In the genomic region with DNA sequence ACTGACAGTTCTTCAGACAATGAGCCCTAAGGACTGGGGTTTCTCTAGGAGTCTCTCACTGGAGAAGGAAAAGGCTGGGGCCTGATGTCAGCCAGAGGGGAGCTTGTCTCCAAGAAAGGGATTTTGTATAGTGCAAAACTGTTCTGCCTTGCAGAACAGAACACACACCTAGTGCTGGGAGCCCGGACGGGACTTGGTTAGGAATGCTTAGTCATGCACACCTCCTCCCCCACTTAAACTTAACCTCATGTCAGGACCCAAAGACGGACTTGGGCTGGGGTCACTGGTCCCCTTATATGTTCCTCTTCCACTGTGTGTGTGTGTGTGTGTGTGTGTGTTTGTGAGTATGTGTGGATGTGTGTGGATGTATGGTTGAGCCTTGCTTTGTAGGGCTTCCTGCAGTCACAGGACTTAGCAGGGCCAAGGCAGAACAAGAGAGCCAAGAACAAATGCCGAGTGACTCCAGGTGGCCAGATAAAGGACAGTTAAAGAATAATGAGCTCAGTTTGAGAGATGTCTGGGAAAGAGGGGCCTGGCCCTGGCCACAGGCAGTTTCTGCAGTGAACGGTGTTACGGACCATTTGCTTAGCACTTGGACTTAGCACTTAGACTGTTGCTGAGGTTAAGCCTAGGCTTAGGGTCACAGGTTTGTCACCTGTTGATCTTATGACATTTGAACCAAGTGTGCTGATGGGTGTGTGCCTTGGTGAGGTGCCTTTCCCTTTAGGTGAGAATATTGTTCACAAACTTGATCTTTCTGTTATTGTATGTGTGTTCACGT, we compare ENCODE assay signal across 19 mouse cellular contexts. TPM values are rescaled to one million over a fixed set of nuclear protein-coding genes. Genes with fewer than 3 reads are reported as not detected.
DNase-seq lines count a peak whose midpoint lies in the region; ATAC-seq and TF ChIP-seq lines count a peak whose summit lies in the region.
"Had no signal": no experiment of that assay in that cellular context is flagged by ENCODE, and none has a peak within 500 bp of the region (broad histone marks: within the 10 kb centered on the region; RNA-seq: fewer than 3 reads in every experiment).

No protein-coding gene starts in this region.

- 33% methylated on average over 7 of the region's 7 CpGs for WGBS in kidney, embryonic 15.5 days
- 69% methylated on average over 7 of the region's 7 CpGs for WGBS in hindbrain, embryonic 10.5 days
- WGBS in liver, embryonic 11.5 days: 50% methylated on average over 7 of the region's 7 CpGs

- H3K27ac ChIP-seq in gastrocnemius, adult 2 months: peak overlapping the region; percentile 50; the same call in 1 of the 2 replicates
- H3K27ac ChIP-seq in kidney, embryonic 15.5 days: no peak overlapping the region
- H3K27ac ChIP-seq in hindbrain, embryonic 10.5 days: no peak overlapping the region
- H3K27ac ChIP-seq in liver, embryonic 11.5 days (ENCODE audit: low read depth, low read length): no peak overlapping the region
- H3K27ac ChIP-seq: embryonic facial prominence, embryonic 13.5 days; left cerebral cortex, adult 2 months; limb, embryonic 13.5 days; neural tube, embryonic 12.5 days had no signal

- H3K36me3 ChIP-seq in kidney, embryonic 15.5 days: no peaks in the 10 kb centered on the region
- no peaks in the 10 kb centered on the region for H3K36me3 ChIP-seq in hindbrain, embryonic 10.5 days
- H3K36me3 ChIP-seq in liver, embryonic 11.5 days (ENCODE audit: control insufficient read depth, insufficient read depth, low read length): no peaks in the 10 kb centered on the region
- H3K36me3 ChIP-seq: embryonic facial prominence, embryonic 13.5 days; heart, embryonic 12.5 days; limb, embryonic 13.5 days; neural tube, embryonic 12.5 days had no signal

- H3K27me3 ChIP-seq in kidney, embryonic 15.5 days: no peaks in the 10 kb centered on the region
- H3K27me3 ChIP-seq in hindbrain, embryonic 10.5 days (ENCODE audit: insufficient read depth, poor library complexity, severe bottlenecking): no peaks in the 10 kb centered on the region
- no peaks in the 10 kb centered on the region for H3K27me3 ChIP-seq in liver, embryonic 11.5 days (replicated peaks; ENCODE audit: control insufficient read depth, insufficient read depth, low read length)
- H3K27me3 ChIP-seq: embryonic facial prominence, embryonic 13.5 days; heart, embryonic 12.5 days; limb, embryonic 13.5 days; neural tube, embryonic 12.5 days had no signal

- no peak overlapping the region for H3K4me3 ChIP-seq in gastrocnemius, adult 2 months
- H3K4me3 ChIP-seq in kidney, embryonic 15.5 days (replicated peaks): no peak overlapping the region
- no peak overlapping the region for H3K4me3 ChIP-seq in hindbrain, embryonic 10.5 days
- H3K4me3 ChIP-seq in liver, embryonic 11.5 days (ENCODE audit: low read depth, low read length): no peak overlapping the region
- H3K4me3 ChIP-seq: embryonic facial prominence, embryonic 13.5 days; heart, embryonic 12.5 days; left cerebral cortex, adult 2 months; limb, embryonic 13.5 days; neural tube, embryonic 12.5 days had no signal

- intact Hi-C loops in gastrocnemius, adult 2 months (cut with DNase I): loop anchor here (2.0 to 5.0 kb wide), 2 partner anchors 14 to 48 kb away; no protein-coding TSS in a partner anchor

- no peaks in the 10 kb centered on the region for H3K9me3 ChIP-seq in kidney, embryonic 15.5 days (replicated peaks)
- H3K9me3 ChIP-seq in hindbrain, embryonic 10.5 days: no peaks in the 10 kb centered on the region
- no peaks in the 10 kb centered on the region for H3K9me3 ChIP-seq in liver, embryonic 11.5 days (ENCODE audit: control insufficient read depth, low read length)
- H3K9me3 ChIP-seq: embryonic facial prominence, embryonic 13.5 days; heart, embryonic 12.5 days; limb, embryonic 13.5 days; neural tube, embryonic 12.5 days had no signal

- ATAC-seq in hematopoietic stem cell, adult 5-6 weeks (replicated peaks in 1 of 2; ENCODE audit: insufficient read depth in 1 of 2, low FRiP score in 2 of 2, low TSS enrichment in 1 of 2, low read depth in 1 of 2, poor library complexity in 2 of 2, severe bottlenecking in 2 of 2): peak; percentile 32 to 48; a peak in 2 of 4 replicates
- ATAC-seq in kidney, embryonic 15.5 days (replicated peaks; ENCODE audit: low FRiP score): peak; percentile 74; the same call in 1 of the 2 replicates
- ATAC-seq in megakaryocyte-erythroid progenitor cell, adult 5-6 weeks (replicated peaks; ENCODE audit: low FRiP score, low TSS enrichment, poor library complexity, severe bottlenecking): 0 out of 2 replicates have a peak, but pooled peaks have one; percentile 65
- no peak for ATAC-seq in liver, embryonic 11.5 days (replicated peaks; ENCODE audit: low FRiP score)
- ATAC-seq: inflammation-experienced regulatory T-cells, adult 6 months; liver, postnatal 0 days had no signal

- H3K4me2 ChIP-seq in kidney, embryonic 15.5 days: no peak overlapping the region
- no peak overlapping the region for H3K4me2 ChIP-seq in liver, embryonic 11.5 days
- H3K4me2 ChIP-seq: embryonic facial prominence, embryonic 13.5 days; heart, embryonic 12.5 days; limb, embryonic 13.5 days; midbrain, embryonic 11.5 days; neural tube, embryonic 12.5 days had no signal

- DNase-seq in gastrocnemius, adult 2 months: no peak
- DNase-seq in gastrocnemius, postnatal 25 days: no peak
- no peak for DNase-seq in hindbrain, embryonic 10.5 days (ENCODE audit: low spot score)
- no peak for DNase-seq in testis, postnatal 10 days (ENCODE audit: low spot score)
- no peak for DNase-seq in liver, embryonic 11.5 days (ENCODE audit: low spot score)
- DNase-seq: adrenal gland, postnatal 14 days; cerebellum, adult 18-20 months; gastrocnemius, postnatal 36 days; liver, postnatal 0 days had no signal

- no peak for TF ChIP-seq CTCF in gastrocnemius, adult 2 months (IDR thresholded peaks at IDR 0.05)

- no peaks in the 10 kb centered on the region for H3K4me1 ChIP-seq in kidney, embryonic 15.5 days
- H3K4me1 ChIP-seq in hindbrain, embryonic 10.5 days (replicated peaks): no peaks in the 10 kb centered on the region
- 0 out of 2 replicates have a peak, but pooled peaks cover 3% of the 10 kb centered on the region for H3K4me1 ChIP-seq in liver, embryonic 11.5 days (replicated peaks; ENCODE audit: control insufficient read depth, insufficient read depth, low read length)
- H3K4me1 ChIP-seq: embryonic facial prominence, embryonic 13.5 days; limb, embryonic 13.5 days; neural tube, embryonic 12.5 days had no signal

- H3K9ac ChIP-seq in kidney, embryonic 15.5 days: no peak overlapping the region
- H3K9ac ChIP-seq in liver, embryonic 11.5 days (ENCODE audit: low read depth, low read length): no peak overlapping the region
- H3K9ac ChIP-seq: embryonic facial prominence, embryonic 13.5 days; heart, embryonic 12.5 days; limb, embryonic 13.5 days; liver, postnatal 0 days; neural tube, embryonic 12.5 days had no signal

RNA-seq across cellular contexts. Expression of gene Dglucy, which starts 15.8 kb away (rescaled TPM):
- 10 to 100 TPM; 19.1 to 21.6 TPM for total RNA-seq in gastrocnemius, adult 2 months (2021)
- total RNA-seq in gastrocnemius, postnatal 25 days (2021): 10 to 100 TPM; 11.5 to 12.3 TPM
- total RNA-seq in hematopoietic stem cell, adult 5-6 weeks (2017): 4.6 and 16.3 TPM in 2 replicates
- 2.6 and 3.0 TPM in 2 replicates for polyA plus RNA-seq in kidney, embryonic 15.5 days (2015; fragmentation: Nextera tagmentation; extraction: Ambion mirVana)
- 1.2 and 4.7 TPM in 2 replicates for total RNA-seq in megakaryocyte-erythroid progenitor cell, adult 5-6 weeks (2014; fragmentation: Nextera tagmentation)
- 2.9 and 7.4 TPM in 2 replicates for total RNA-seq in megakaryocyte-erythroid progenitor cell, adult 5-6 weeks (2017)
- 0.27 and 0.44 TPM in 2 replicates for polyA plus RNA-seq in hindbrain, embryonic 10.5 days (2016; fragmentation: Nextera tagmentation; extraction: Ambion mirVana)
- polyA plus RNA-seq in liver, embryonic 11.5 days (2014; fragmentation: Nextera tagmentation; extraction: Ambion mirVana): 0.14 and 0.38 TPM in 2 replicates
